Mouse (Mus musculus) liver, postnatal 0 days (tissue): Measurements from ENCODE around the gene Ttc38.

Experiments
- CTCF ChIP-seq: sonication (generic); IDR thresholded peaks from 2 replicates; pipeline ENCODE4 v1.5.1; 2016; ENCODE audit warnings: antibody characterized with exemption, low read depth
- EP300 ChIP-seq: IDR thresholded peaks from 2 replicates; pipeline ENCODE4 v1.6.1; 2016; ENCODE audit warnings: antibody characterized with exemption, low read depth, mild to moderate bottlenecking

GRCm38 (mm10) chr15:85832599-85832998, 493 bp downstream of the Ttc38 start:
- no peak for TF ChIP-seq CTCF
- no peak for TF ChIP-seq EP300
